Mouse (Mus musculus): ENCODE measurements around the gene Pip5k1a. TPM values are rescaled to one million over a fixed set of nuclear protein-coding genes. Genes with fewer than 3 reads are reported as not detected.
A peak's percentile ranks its signal among the peaks of the same experiment; 100 is the strongest.
"Not testable (repeated sequence)": the region's sequence is repeated elsewhere in the genome, so short reads cannot be mapped to it uniquely, and the experiment has no call there.

Pip5k1a gene
- total RNA-seq, 2 experiments from 2014 or later: 26.4 to 74.3 TPM

DNA sequence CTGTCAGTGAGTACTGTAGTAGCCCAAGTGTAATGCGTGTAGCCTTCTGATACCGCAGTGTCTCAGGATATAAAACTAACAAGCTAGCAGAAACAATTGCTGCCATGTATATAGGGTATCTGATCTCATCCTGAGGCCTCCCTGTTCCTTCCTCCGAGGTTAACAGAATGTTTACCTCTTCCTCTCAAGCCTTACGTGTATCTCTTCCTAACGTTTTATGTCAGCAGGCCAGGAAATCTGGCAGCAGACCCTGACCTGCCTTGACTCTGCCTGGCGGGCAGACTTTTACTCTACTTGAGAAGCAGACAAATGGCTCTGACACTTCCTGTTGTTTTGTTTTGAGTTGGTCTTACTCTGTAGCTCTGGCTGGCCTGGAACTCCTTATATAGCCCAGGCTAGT is 14.8 kb upstream of the Pip5k1a start:
- no peak for ATAC-seq (replicated peaks; ENCODE audit: low FRiP score, poor library complexity, severe bottlenecking)

DNA sequence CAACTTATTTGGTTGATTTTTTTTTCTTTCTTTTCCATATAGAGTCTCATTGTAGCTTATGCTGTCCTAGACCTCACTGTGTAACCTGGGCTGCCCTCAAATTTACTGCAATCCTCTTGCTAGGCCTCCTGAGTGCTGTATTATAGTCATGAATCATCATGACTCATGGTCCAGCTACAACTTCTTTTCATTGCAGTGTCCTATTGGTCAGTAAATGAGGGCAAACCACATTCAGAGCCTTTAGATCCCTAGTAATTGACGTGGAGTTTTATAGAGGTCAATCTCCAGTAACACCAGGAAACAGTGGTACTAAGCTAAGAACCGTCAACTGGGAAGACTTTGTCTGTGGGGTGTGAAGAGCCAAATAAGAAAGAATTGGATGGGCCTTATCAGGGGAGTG is 11.0 kb upstream of the Pip5k1a start:
- no peak for ATAC-seq (replicated peaks; ENCODE audit: low FRiP score, poor library complexity, severe bottlenecking)

DNA sequence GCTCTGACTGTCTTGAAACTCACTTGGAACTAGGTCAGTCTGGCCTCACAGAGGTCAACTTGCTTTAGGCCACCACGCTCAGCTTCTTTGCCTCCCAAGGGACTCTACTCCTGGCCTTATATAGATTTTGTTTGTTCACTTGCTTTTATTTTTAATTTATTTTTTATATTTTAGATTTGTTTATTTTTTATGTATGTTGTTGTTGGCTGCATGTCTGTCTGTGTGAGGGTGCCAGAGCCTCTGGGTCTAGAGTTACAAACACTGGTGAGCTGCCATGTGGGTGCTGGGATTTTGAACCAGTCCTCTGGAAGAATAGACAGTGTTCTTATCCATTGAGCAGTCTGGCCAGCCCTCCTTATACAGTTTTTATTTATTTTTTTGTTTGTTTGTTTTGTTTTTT is 6.0 kb upstream of the Pip5k1a start:
- no peak for ATAC-seq (replicated peaks; ENCODE audit: low FRiP score, poor library complexity, severe bottlenecking)

- peak; percentile 68 for ATAC-seq (replicated peaks; ENCODE audit: low FRiP score, poor library complexity, severe bottlenecking)
Observed at GRCm38 (mm10) chr3:95110911-95111726, 4.4 kb upstream of the Pip5k1a start, which contains the start of gene Vps72. Gene Vps72, plus strand, starts transcription at chr3:95111022.

DNA sequence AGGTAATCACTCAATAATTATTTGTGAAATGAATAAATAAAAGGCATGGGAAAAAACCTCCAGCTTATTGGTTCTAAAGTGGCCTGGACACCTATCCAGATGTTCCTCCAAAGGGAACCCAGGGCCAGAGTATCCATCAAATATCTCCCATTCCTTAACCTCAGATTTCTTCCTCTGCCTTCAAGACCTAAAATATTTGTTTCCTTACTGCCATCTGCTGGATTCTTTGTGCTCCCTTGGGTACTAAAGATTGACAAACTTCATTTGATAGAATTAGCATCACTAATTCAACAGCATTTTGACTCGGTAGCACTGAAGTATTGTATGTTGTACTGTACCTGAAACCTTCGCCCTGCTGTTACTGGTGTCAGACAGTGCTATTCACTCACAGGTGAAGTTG is 1.2 kb upstream of the Pip5k1a start:
- no peak for ATAC-seq (replicated peaks; ENCODE audit: low FRiP score, poor library complexity, severe bottlenecking)

- ATAC-seq (replicated peaks; ENCODE audit: low FRiP score, poor library complexity, severe bottlenecking): not testable (repeated sequence)
Observed at GRCm38 (mm10) chr3:95107308-95107707, 578 bp upstream of the Pip5k1a start.

- ATAC-seq (replicated peaks; ENCODE audit: low FRiP score, poor library complexity, severe bottlenecking): no peak
Observed at GRCm38 (mm10) chr3:95105586-95106337, 968 bp downstream of the Pip5k1a start.

GRCm38 (mm10) chr3:95105121-95105520 is 1.6 kb downstream of the Pip5k1a start:
- ATAC-seq (replicated peaks; ENCODE audit: low FRiP score, poor library complexity, severe bottlenecking): no peak

DNA sequence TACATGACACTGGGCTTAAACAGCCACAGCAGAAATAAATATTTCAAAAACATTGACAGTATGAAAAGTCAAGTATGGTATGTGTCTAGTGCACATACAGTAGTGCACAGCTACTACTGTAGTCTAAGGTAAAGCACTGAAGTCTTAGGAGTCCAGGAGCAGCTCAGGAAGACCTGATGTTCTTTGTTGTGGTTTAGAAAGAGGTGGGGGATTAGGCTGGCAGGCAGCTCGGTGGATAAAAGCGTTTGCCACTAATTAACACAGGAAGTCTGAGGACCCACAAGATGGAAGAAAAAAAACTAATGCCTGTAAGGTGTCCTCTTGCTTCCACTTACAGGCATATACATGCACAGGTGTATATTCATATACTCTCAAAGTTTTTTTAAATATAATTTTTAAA is 5.9 kb downstream of the Pip5k1a start:
- no peak for ATAC-seq (replicated peaks; ENCODE audit: low FRiP score, poor library complexity, severe bottlenecking)

GRCm38 (mm10) chr3:95088071-95088470 is 18.7 kb downstream of the Pip5k1a start:
- ATAC-seq (replicated peaks; ENCODE audit: low FRiP score, poor library complexity, severe bottlenecking): no peak

GRCm38 (mm10) chr3:95071606-95072005 is 35.1 kb downstream of the Pip5k1a start:
- no peak for ATAC-seq (replicated peaks; ENCODE audit: low FRiP score, poor library complexity, severe bottlenecking)

DNA sequence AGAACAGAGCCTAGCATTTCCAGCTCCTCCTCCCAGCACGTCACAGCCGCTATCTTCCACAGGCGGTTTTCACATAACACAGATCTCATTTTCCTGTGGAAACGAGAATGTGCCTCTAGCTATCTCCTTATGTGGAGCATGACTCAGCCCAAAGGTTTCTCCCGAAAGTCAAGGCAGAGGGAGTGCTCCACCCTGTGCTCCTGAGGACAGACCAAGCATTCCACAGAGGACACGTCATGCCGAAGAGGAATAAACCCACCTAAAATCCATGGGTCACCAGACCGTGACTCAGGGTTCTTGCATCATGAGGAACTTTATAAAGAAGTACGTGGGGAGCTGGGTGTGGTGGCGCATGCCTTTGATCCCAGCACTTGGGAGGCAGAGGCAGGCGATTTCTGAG is 40.2 kb downstream of the Pip5k1a start:
- ATAC-seq (replicated peaks; ENCODE audit: low FRiP score, poor library complexity, severe bottlenecking): no peak

- no peak for ATAC-seq (replicated peaks; ENCODE audit: low FRiP score, poor library complexity, severe bottlenecking)
Observed at GRCm38 (mm10) chr3:95066095-95066494, 40.6 kb downstream of the Pip5k1a start.

GRCm38 (mm10) chr3:95065553-95065952 is 41.2 kb downstream of the Pip5k1a start:
- no peak for ATAC-seq (replicated peaks; ENCODE audit: low FRiP score, poor library complexity, severe bottlenecking)

DNA sequence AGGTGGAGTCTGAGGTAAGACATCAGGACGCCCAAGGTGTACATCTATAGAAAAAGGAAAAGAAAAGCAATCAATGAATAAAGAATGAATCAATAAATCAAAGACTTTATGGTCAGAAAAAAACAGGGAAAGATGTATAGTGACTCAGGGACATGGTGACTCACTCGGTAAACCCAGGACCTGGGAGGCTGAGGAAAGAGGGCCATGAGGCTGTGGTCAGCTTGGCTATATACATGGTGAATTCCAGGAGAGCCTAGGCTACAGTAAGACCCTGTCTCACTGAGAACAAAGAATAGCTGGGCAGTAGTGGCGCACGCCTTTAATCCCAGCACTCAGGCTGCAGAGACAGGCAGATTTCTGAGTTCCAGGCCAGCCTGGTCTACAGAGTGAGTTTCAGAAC is 43.0 kb downstream of the Pip5k1a start:
- ATAC-seq (replicated peaks; ENCODE audit: low FRiP score, poor library complexity, severe bottlenecking): no peak

GRCm38 (mm10) chr3:95058078-95058477 is 48.7 kb downstream of the Pip5k1a start:
- no peak for ATAC-seq (replicated peaks; ENCODE audit: low FRiP score, poor library complexity, severe bottlenecking)

DNA sequence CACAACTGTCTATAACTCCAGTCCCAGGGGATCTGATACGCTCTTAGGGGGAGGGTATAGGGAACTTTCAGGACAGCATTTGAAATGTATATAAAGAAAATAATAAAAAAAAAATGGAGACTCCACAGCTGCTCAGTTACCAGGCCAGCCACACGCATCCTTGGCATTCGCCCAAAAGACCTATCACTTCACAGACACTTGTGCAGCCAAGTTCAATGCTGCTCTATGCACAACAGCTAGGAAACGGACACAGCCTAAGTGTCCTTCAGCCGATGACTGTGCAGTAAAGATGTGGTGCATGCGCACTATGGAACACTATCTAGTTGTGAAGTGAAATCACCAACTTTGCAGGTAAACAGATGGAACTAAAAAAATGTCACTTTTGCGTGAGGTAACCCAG is 50.5 kb downstream of the Pip5k1a start:
- peak; percentile 74 for ATAC-seq (replicated peaks; ENCODE audit: low FRiP score, poor library complexity, severe bottlenecking)

DNA sequence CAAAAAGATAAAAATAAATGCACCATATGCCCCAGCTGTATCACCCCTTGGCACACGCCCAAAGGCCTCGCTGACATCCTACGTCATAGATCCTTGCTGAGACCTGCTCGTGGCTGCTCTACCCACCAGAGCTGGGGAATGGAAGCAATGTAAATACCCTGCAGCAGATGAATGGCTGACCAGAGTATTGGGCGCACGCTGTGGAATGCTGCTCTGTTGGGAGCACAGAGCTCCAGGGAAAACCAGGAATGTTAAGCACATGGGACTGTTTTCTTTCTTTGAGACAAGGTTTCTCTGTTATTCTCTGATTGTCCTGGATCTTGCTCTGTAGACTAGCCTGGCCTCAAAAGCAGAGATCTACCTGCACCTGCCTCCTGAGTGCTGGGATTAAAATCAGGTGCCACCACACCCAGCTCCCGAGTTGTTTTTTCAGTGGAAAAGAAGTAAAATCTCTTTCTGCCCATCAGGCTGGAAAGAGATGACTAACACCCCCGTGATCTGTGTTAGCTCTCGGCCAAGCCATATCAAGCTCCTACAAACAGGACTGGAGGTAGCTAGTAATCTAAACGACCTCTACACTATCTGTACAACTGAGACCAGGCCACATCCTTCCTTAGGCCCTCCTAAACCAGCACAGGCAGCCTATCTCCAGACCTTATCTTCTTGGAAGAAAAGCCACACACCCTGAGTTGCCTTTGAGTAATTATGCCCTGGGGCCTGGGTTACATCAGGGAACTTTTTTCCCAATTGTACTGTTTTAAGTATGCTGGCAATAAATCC is 52.1 kb downstream of the Pip5k1a start:
- ATAC-seq (replicated peaks; ENCODE audit: low FRiP score, poor library complexity, severe bottlenecking): peak; percentile 39; the same call in 1 of the 2 replicates

DNA sequence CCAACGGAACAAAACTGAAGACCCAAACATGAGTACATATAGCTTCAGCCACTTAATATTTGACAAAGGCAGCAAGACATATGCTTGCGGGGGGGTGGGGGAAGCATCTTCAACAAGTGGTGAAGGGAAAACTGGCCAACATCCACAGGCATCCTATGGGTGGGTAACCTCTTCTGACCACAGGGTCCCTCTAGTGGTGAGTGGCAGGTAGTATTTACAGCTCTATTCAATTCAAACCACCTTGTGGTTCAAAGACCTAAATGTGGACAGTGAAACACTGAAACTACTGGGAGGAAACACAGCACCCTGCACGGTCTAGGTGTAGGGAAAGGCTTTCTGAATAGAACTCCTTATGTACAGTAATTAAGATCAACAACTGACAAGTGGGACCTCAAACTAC is 53.0 kb downstream of the Pip5k1a start:
- ATAC-seq (replicated peaks; ENCODE audit: low FRiP score, poor library complexity, severe bottlenecking): peak; percentile 75

DNA sequence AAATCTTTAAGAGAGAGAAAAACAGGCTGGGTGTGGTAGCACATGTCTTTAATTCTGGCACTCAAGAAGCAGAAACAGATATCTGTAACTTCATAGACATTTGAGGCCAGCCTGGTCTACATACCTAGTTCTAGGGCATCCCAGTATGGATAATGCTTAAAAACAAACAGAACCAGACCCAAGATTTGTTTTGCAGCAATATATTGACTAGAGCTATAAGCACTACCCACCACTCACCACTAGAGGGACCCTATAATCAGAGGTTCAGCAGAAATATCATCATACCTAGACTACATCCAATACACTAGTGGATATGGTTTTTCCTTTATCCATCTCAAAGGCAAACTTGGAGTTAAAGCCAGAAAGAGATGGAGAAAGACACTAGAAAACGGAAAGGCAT is 53.8 kb downstream of the Pip5k1a start:
- peak; percentile 77 for ATAC-seq (replicated peaks; ENCODE audit: low FRiP score, poor library complexity, severe bottlenecking)
